Mouse (Mus musculus) midbrain, embryonic 13.5 days (tissue): ENCODE data around the gene Myh13. TPM values are rescaled to one million over a fixed set of nuclear protein-coding genes. Genes with fewer than 3 reads are reported as not detected.

Experiments
- ATAC-seq: fragments of 200-750 bp; cut with Nextera tagmentation; 2 replicates; pipeline ENCODE4 v1.8.0; 2017; ENCODE audit warnings: mild to moderate bottlenecking, moderate TSS enrichment, moderate library complexity
- H3K27ac ChIP-seq: fragments of 300-500 bp; sonication (generic); 2 replicates; pipeline ENCODE4 v1.5.1; 2015; ENCODE audit warnings: inconsistent platforms, mild to moderate bottlenecking, moderate library complexity
- H3K27me3 ChIP-seq: fragments of 300-500 bp; sonication (generic); 2 replicates; pipeline ENCODE4 v1.6.1; 2015; ENCODE audit warnings: mild to moderate bottlenecking, inconsistent platforms
- H3K36me3 ChIP-seq: fragments of 300-500 bp; sonication (generic); 2 replicates; pipeline ENCODE4 v1.6.1; 2015; ENCODE audit warnings: mild to moderate bottlenecking, inconsistent platforms
- H3K4me1 ChIP-seq: fragments of 300-500 bp; sonication (generic); replicated peaks from 2 replicates; pipeline ENCODE4 v1.6.1; 2015; ENCODE audit warnings: inconsistent platforms
- H3K4me2 ChIP-seq: fragments of 300-500 bp; sonication (generic); replicated peaks from 2 replicates; pipeline ENCODE4 v1.6.1; 2015; ENCODE audit warnings: moderate library complexity, mild to moderate bottlenecking, inconsistent platforms
- H3K4me3 ChIP-seq: fragments of 300-500 bp; sonication (generic); replicated peaks from 2 replicates; pipeline ENCODE4 v1.5.1; 2015; ENCODE audit warnings: mild to moderate bottlenecking, inconsistent platforms
- H3K9ac ChIP-seq: fragments of 300-500 bp; sonication (generic); replicated peaks from 2 replicates; pipeline ENCODE4 v1.6.1; 2015; ENCODE audit warnings: mild to moderate bottlenecking, inconsistent platforms
- H3K9me3 ChIP-seq: fragments of 300-500 bp; sonication (generic); 2 replicates; pipeline ENCODE4 v1.6.1; 2016; ENCODE audit warnings: mild to moderate bottlenecking, inconsistent platforms
- WGBS: fragments of 180-500 bp; shearing (Covaris S2); methylation state at CpG from one replicate; pipeline ENCODE4 v1.1.7; 2015; 5-methylcytosine and 5-hydroxymethylcytosine counted together
- polyA plus RNA-seq: library from polyadenylated mRNA; unstranded; fragments of >200 nt; fragmentation: Nextera tagmentation; extraction: Ambion mirVana; gene quantifications from 2 replicates; pipeline ENCODE4 v1.2.1, GENCODE M21; 2015

Gene Myh13
- polyA plus RNA-seq, 1 experiment from 2014 or later, result not detected

GRCm38 (mm10) chr11:67400956-67401355 is 79.5 kb downstream of the Myh13 start:
- 89% methylated on average over 5 of the region's 5 CpGs for WGBS
- H3K27ac ChIP-seq, result no peak overlapping the region
- no peaks in the 10 kb centered on the region for H3K36me3 ChIP-seq
- no peaks in the 10 kb centered on the region for H3K9me3 ChIP-seq
- no peak overlapping the region for H3K9ac ChIP-seq
- no peak overlapping the region for H3K4me2 ChIP-seq
- H3K4me3 ChIP-seq, result no peak overlapping the region
- no peaks in the 10 kb centered on the region for H3K4me1 ChIP-seq
- no peaks in the 10 kb centered on the region for H3K27me3 ChIP-seq
- no peak for ATAC-seq

- Histone ChIP-seq H3K9ac (no peak overlapping the region), H3K4me1 (no peaks in the 10 kb centered on the region), H3K27me3 (no peaks in the 10 kb centered on the region), H3K4me3 (no peak overlapping the region), H3K9me3 (no peaks in the 10 kb centered on the region), H3K27ac (no peak overlapping the region), H3K36me3 (no peaks in the 10 kb centered on the region), H3K4me2 (no peak overlapping the region)
- ATAC-seq, result no peak
- 92% methylated on average over 6 of the region's 6 CpGs for WGBS
These were observed 93.0 kb downstream of the Myh13 start for GRCm38 (mm10) chr11:67414346-67414940.

Other genes with a start within 250 kb of the Myh13 start
- 0.35 and 0.39 TPM in 2 replicates for gene Myh3, start 243.4 kb upstream of the Myh13 start, polyA plus RNA-seq
- not detected in 2 replicates for gene Myh2, start 150.6 kb upstream of the Myh13 start, polyA plus RNA-seq
- not detected in 2 replicates for gene Myh1, start 121.6 kb upstream of the Myh13 start, polyA plus RNA-seq
- gene Myh4, start 83.6 kb upstream of the Myh13 start, polyA plus RNA-seq, result not detected in 2 replicates
- 0.54 and 0.75 TPM in 2 replicates for gene Myh8, start 44.5 kb upstream of the Myh13 start, polyA plus RNA-seq
- 11.9 TPM in 2 replicates for gene Gas7, start 133.8 kb downstream of the Myh13 start, polyA plus RNA-seq